Mouse (Mus musculus) liver, embryonic 14.5 days (tissue): ENCODE data around the gene Smco3.

Source experiments
- CTCF ChIP-seq: IDR thresholded peaks from 2 replicates; pipeline ENCODE4 v1.5.1; 2016; ENCODE audit warnings: antibody characterized with exemption, low read depth, control low read depth
- EP300 ChIP-seq: IDR thresholded peaks from 2 replicates; pipeline ENCODE4 v1.6.1; 2016; ENCODE audit warnings: antibody characterized with exemption, low read depth

- no peak for TF ChIP-seq CTCF
- no peak for TF ChIP-seq EP300
Measured at GRCm38 (mm10) chr6:136782761-136783160, 52.5 kb downstream of the Smco3 start.
